Mouse (Mus musculus): ENCODE data around the gene Ehd2. TPM values are rescaled to one million over a fixed set of nuclear protein-coding genes. Genes with fewer than 3 reads are reported as not detected.

Ehd2 gene
- polyA plus RNA-seq, 1 experiment = 141 TPM

- H3K27ac ChIP-seq (replicated peaks; ENCODE audit: low read depth, low read length) = peak within 1 kb of the TSS; percentile 99
- peak within 1 kb of the TSS; percentile 91 for H3K4me3 ChIP-seq (ENCODE audit: insufficient read depth, low read depth, low read length)
- peaks cover 26% of the 10 kb centered on the region for H3K4me1 ChIP-seq (ENCODE audit: control insufficient read depth, insufficient read depth, insufficient read length, low read length)
Observed at GRCm38 (mm10) chr7:15945721-15946536, 21.4 kb downstream of the Ehd2 start, which contains the start of gene Nop53. Nop53 (minus strand) TSS chr7:15946074.

GRCm38 (mm10) chr7:15945211-15945610, 22.2 kb downstream of the Ehd2 start:
- Histone ChIP-seq H3K4me1 (ENCODE audit: control insufficient read depth, insufficient read depth, insufficient read length, low read length) (peaks cover 24% of the 10 kb centered on the region), H3K27ac (replicated peaks; ENCODE audit: low read depth, low read length) (peak overlapping the region; percentile 56), H3K4me3 (ENCODE audit: insufficient read depth, low read depth, low read length) (peak overlapping the region; percentile 91)

GRCm38 (mm10) chr7:15944311-15944710, 23.1 kb downstream of the Ehd2 start:
- H3K27ac ChIP-seq (replicated peaks; ENCODE audit: low read depth, low read length) = no peak overlapping the region
- H3K4me3 ChIP-seq (ENCODE audit: insufficient read depth, low read depth, low read length) = no peak overlapping the region
- H3K4me1 ChIP-seq (ENCODE audit: control insufficient read depth, insufficient read depth, insufficient read length, low read length) = peaks cover 15% of the 10 kb centered on the region

- Histone ChIP-seq H3K4me1 (ENCODE audit: control insufficient read depth, insufficient read depth, insufficient read length, low read length) (peaks cover 4% of the 10 kb centered on the region; the same call in 1 of the 2 replicates), H3K4me3 (ENCODE audit: insufficient read depth, low read depth, low read length) (no peak overlapping the region), H3K27ac (replicated peaks; ENCODE audit: low read depth, low read length) (no peak overlapping the region)
Observed at GRCm38 (mm10) chr7:15938621-15939020, 28.7 kb downstream of the Ehd2 start.

- Histone ChIP-seq H3K4me1 (ENCODE audit: control insufficient read depth, insufficient read depth, insufficient read length, low read length) (peaks cover 4% of the 10 kb centered on the region; the same call in 1 of the 2 replicates), H3K4me3 (ENCODE audit: insufficient read depth, low read depth, low read length) (no peak overlapping the region), H3K27ac (replicated peaks; ENCODE audit: low read depth, low read length) (no peak overlapping the region)
Observed at GRCm38 (mm10) chr7:15937491-15937890, 29.9 kb downstream of the Ehd2 start.

GRCm38 (mm10) chr7:15933437-15934359, 33.7 kb downstream of the Ehd2 start:
- Histone ChIP-seq H3K27ac (replicated peaks; ENCODE audit: low read depth, low read length) (peak overlapping the region; percentile 94), H3K4me3 (ENCODE audit: insufficient read depth, low read depth, low read length) (0 out of 2 replicates have a peak overlapping the region, but pooled peaks have one; percentile 10), H3K4me1 (ENCODE audit: control insufficient read depth, insufficient read depth, insufficient read length, low read length) (peaks cover 10% of the 10 kb centered on the region; the same call in 1 of the 2 replicates)

- Histone ChIP-seq H3K4me3 (ENCODE audit: insufficient read depth, low read depth, low read length) (no peak overlapping the region), H3K4me1 (ENCODE audit: control insufficient read depth, insufficient read depth, insufficient read length, low read length) (peaks cover 10% of the 10 kb centered on the region; the same call in 1 of the 2 replicates), H3K27ac (replicated peaks; ENCODE audit: low read depth, low read length) (peak overlapping the region; percentile 80; the same call in 1 of the 2 replicates)
Observed at GRCm38 (mm10) chr7:15931635-15932034, 35.7 kb downstream of the Ehd2 start.

GRCm38 (mm10) chr7:15930543-15930942, 36.8 kb downstream of the Ehd2 start:
- no peak overlapping the region for H3K27ac ChIP-seq (replicated peaks; ENCODE audit: low read depth, low read length)
- H3K4me1 ChIP-seq (ENCODE audit: control insufficient read depth, insufficient read depth, insufficient read length, low read length) = peaks cover 10% of the 10 kb centered on the region; the same call in 1 of the 2 replicates
- H3K4me3 ChIP-seq (ENCODE audit: insufficient read depth, low read depth, low read length) = no peak overlapping the region

- peaks cover 10% of the 10 kb centered on the region; the same call in 1 of the 2 replicates for H3K4me1 ChIP-seq (ENCODE audit: control insufficient read depth, insufficient read depth, insufficient read length, low read length)
- no peak overlapping the region; the same call in 1 of the 2 replicates for H3K27ac ChIP-seq (replicated peaks; ENCODE audit: low read depth, low read length)
Observed at GRCm38 (mm10) chr7:15929910-15930309, 37.5 kb downstream of the Ehd2 start.

GRCm38 (mm10) chr7:15922220-15922773, 45.1 kb downstream of the Ehd2 start, which contains the start of gene Selenow:
Selenow (minus strand) TSS chr7:15922402.
- peak within 1 kb of the TSS; percentile 75 for H3K4me3 ChIP-seq (ENCODE audit: insufficient read depth, low read depth, low read length)
- peaks cover 7% of the 10 kb centered on the region; the same call in 1 of the 2 replicates for H3K4me1 ChIP-seq (ENCODE audit: control insufficient read depth, insufficient read depth, insufficient read length, low read length)
- peak within 1 kb of the TSS; percentile 98 for H3K27ac ChIP-seq (replicated peaks; ENCODE audit: low read depth, low read length)

More at GRCm38 (mm10) chr7:15929910-15930309, 37.5 kb downstream of the Ehd2 start:
- H3K4me3 ChIP-seq (ENCODE audit: insufficient read depth, low read depth, low read length) = no peak overlapping the region

- Histone ChIP-seq H3K4me1 (ENCODE audit: control insufficient read depth, insufficient read depth, insufficient read length, low read length) (peaks cover 7% of the 10 kb centered on the region; the same call in 1 of the 2 replicates), H3K27ac (replicated peaks; ENCODE audit: low read depth, low read length) (peak overlapping the region; percentile 98), H3K4me3 (ENCODE audit: insufficient read depth, low read depth, low read length) (peak overlapping the region; percentile 75)
Observed at GRCm38 (mm10) chr7:15921796-15922195, 45.6 kb downstream of the Ehd2 start.

GRCm38 (mm10) chr7:15920645-15921190, 46.6 kb downstream of the Ehd2 start:
- peak overlapping the region; percentile 75 for H3K4me3 ChIP-seq (ENCODE audit: insufficient read depth, low read depth, low read length)
- H3K27ac ChIP-seq (replicated peaks; ENCODE audit: low read depth, low read length) = 0 out of 2 replicates have a peak overlapping the region, but pooled peaks have one; percentile 15
- peaks cover 7% of the 10 kb centered on the region; the same call in 1 of the 2 replicates for H3K4me1 ChIP-seq (ENCODE audit: control insufficient read depth, insufficient read depth, insufficient read length, low read length)

- Histone ChIP-seq H3K4me3 (ENCODE audit: insufficient read depth, low read depth, low read length) (0 out of 2 replicates have a peak overlapping the region, but pooled peaks have one; percentile 75), H3K27ac (replicated peaks; ENCODE audit: low read depth, low read length) (no peak overlapping the region), H3K4me1 (ENCODE audit: control insufficient read depth, insufficient read depth, insufficient read length, low read length) (peaks cover 7% of the 10 kb centered on the region; the same call in 1 of the 2 replicates)
Observed at GRCm38 (mm10) chr7:15919947-15920346, 47.4 kb downstream of the Ehd2 start.

GRCm38 (mm10) chr7:15918371-15918770, 49.0 kb downstream of the Ehd2 start:
- Histone ChIP-seq H3K27ac (replicated peaks; ENCODE audit: low read depth, low read length) (no peak overlapping the region), H3K4me1 (ENCODE audit: control insufficient read depth, insufficient read depth, insufficient read length, low read length) (peaks cover 7% of the 10 kb centered on the region; the same call in 1 of the 2 replicates), H3K4me3 (ENCODE audit: insufficient read depth, low read depth, low read length) (no peak overlapping the region)

All from brown adipose tissue, adult 24 weeks (tissue).